8 mouse cellular contexts compared by ENCODE assay signal in the genomic region with DNA sequence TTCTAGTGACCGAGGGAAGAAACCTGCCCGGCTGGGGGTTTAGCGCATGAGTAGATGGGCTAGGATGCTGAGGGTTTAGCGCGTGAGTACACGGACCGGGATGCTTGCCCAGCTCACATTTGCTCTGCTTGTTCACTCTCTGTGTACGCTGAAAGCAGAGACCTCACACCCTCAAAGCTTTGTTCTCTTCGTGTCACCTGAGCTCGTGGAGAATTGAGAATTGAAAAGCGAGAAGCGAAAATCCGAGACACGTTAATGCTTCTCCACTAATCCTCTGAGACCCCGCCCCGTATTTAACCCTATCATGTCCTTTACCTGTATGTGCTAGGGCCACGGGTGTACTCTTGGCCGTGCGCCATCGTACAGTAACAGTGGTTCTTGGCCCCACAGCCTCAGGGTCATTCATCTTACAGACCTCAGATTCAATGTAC. TPM values are rescaled to one million over a fixed set of nuclear protein-coding genes. Genes with fewer than 3 reads are reported as not detected.
DNase-seq lines count a peak whose midpoint lies in the region; ATAC-seq and TF ChIP-seq lines count a peak whose summit lies in the region.

No protein-coding gene starts in this region.

- H3K36me3 ChIP-seq in intestine, embryonic 14.5 days (ENCODE audit: control insufficient read depth, insufficient read depth, low read length), result no peaks in the 10 kb centered on the region
- H3K36me3 ChIP-seq in intestine, postnatal 0 days (ENCODE audit: control insufficient read depth, insufficient read depth), result no peaks in the 10 kb centered on the region
- no peaks in the 10 kb centered on the region for H3K36me3 ChIP-seq in hindbrain, embryonic 10.5 days
- H3K36me3 ChIP-seq in midbrain, embryonic 16.5 days (ENCODE audit: control insufficient read depth, insufficient read depth, low read length), result no peaks in the 10 kb centered on the region

- H3K27me3 ChIP-seq in intestine, embryonic 14.5 days (replicated peaks; ENCODE audit: control insufficient read depth, insufficient read depth, low read length), result peaks cover 2% of the 10 kb centered on the region; the same call in 1 of the 2 replicates
- no peaks in the 10 kb centered on the region for H3K27me3 ChIP-seq in intestine, postnatal 0 days (replicated peaks; ENCODE audit: control insufficient read depth, insufficient read depth, low read length)
- peaks cover 21% of the 10 kb centered on the region for H3K27me3 ChIP-seq in hindbrain, embryonic 10.5 days (ENCODE audit: insufficient read depth, poor library complexity, severe bottlenecking)
- no peaks in the 10 kb centered on the region for H3K27me3 ChIP-seq in midbrain, embryonic 16.5 days (ENCODE audit: control insufficient read depth, insufficient read depth, low read depth, low read length)

- 0 out of 2 replicates have a peak, but pooled peaks cover 5% of the 10 kb centered on the region for H3K9me3 ChIP-seq in intestine, embryonic 14.5 days (ENCODE audit: control insufficient read depth, low read length)
- H3K9me3 ChIP-seq in intestine, postnatal 0 days (ENCODE audit: control insufficient read depth), result no peaks in the 10 kb centered on the region
- H3K9me3 ChIP-seq in hindbrain, embryonic 10.5 days, result no peaks in the 10 kb centered on the region
- H3K9me3 ChIP-seq in midbrain, embryonic 16.5 days (replicated peaks; ENCODE audit: control insufficient read depth, low read length, poor library complexity, severe bottlenecking), result no peaks in the 10 kb centered on the region

- no peak for TF ChIP-seq CTCF in intestine, postnatal 0 days (IDR thresholded peaks at IDR 0.05; ENCODE audit: low read depth)

- H3K4me3 ChIP-seq in intestine, embryonic 14.5 days (ENCODE audit: low read depth, low read length), result peak overlapping the region; percentile 6; the same call in 1 of the 2 replicates
- H3K4me3 ChIP-seq in intestine, postnatal 0 days (ENCODE audit: low read depth, low read length), result no peak overlapping the region
- peak overlapping the region; percentile 38 for H3K4me3 ChIP-seq in hindbrain, embryonic 10.5 days
- H3K4me3 ChIP-seq in midbrain, embryonic 16.5 days (ENCODE audit: low read depth, low read length), result peak overlapping the region; percentile 29

- intact Hi-C loops in left cerebral cortex, postnatal 25 days (cut with DNase I), result no loop called here

- no peak for DNase-seq in intestine, embryonic 14.5 days (ENCODE audit: low spot score)
- DNase-seq in embryo, embryonic 10 days (ENCODE audit: low spot score), result peak; percentile 46
- peak; percentile 23 for DNase-seq in hindbrain, embryonic 10.5 days (ENCODE audit: low spot score)
- DNase-seq in thymus, postnatal 4 days, result no peak
- no peak for DNase-seq in urinary bladder, adult 2 months (ENCODE audit: low spot score)
- no peak for DNase-seq in left cerebral cortex, postnatal 25 days (ENCODE audit: low spot score in 2 of 2)

- WGBS in intestine, embryonic 14.5 days, result 7% methylated on average over 20 of the region's 20 CpGs
- WGBS in intestine, postnatal 0 days, result 6% methylated on average over 20 of the region's 20 CpGs
- 5% methylated on average over 20 of the region's 20 CpGs for WGBS in hindbrain, embryonic 10.5 days
- WGBS in midbrain, embryonic 16.5 days, result 4% methylated on average over 20 of the region's 20 CpGs

- H3K4me1 ChIP-seq in intestine, embryonic 14.5 days (replicated peaks; ENCODE audit: control insufficient read depth, insufficient read depth, low read length), result peaks cover 6% of the 10 kb centered on the region; the same call in 1 of the 2 replicates
- H3K4me1 ChIP-seq in intestine, postnatal 0 days (replicated peaks; ENCODE audit: control insufficient read depth, insufficient read depth, low read length), result no peaks in the 10 kb centered on the region
- H3K4me1 ChIP-seq in hindbrain, embryonic 10.5 days (replicated peaks), result peaks cover 32% of the 10 kb centered on the region
- peaks cover 7% of the 10 kb centered on the region for H3K4me1 ChIP-seq in midbrain, embryonic 16.5 days (ENCODE audit: control insufficient read depth, insufficient read depth, low read length)

- peak overlapping the region; percentile 40 for H3K4me2 ChIP-seq in intestine, embryonic 14.5 days (ENCODE audit: low read length)
- H3K4me2 ChIP-seq in intestine, postnatal 0 days (replicated peaks; ENCODE audit: low read depth), result no peak overlapping the region
- H3K4me2 ChIP-seq in midbrain, embryonic 16.5 days (ENCODE audit: low read length), result peak overlapping the region; percentile 53

- H3K9ac ChIP-seq in intestine, embryonic 14.5 days (ENCODE audit: low read length), result no peak overlapping the region
- no peak overlapping the region for H3K9ac ChIP-seq in intestine, postnatal 0 days (ENCODE audit: low read depth, low read length)
- H3K9ac ChIP-seq in midbrain, embryonic 16.5 days (ENCODE audit: low read depth, low read length), result peak overlapping the region; percentile 56; the same call in 1 of the 2 replicates

- ATAC-seq in intestine, embryonic 14.5 days (replicated peaks; ENCODE audit: low FRiP score, low TSS enrichment, low read depth), result no peak
- no peak for ATAC-seq in intestine, postnatal 0 days
- ATAC-seq in midbrain, embryonic 16.5 days, result peak; percentile 51; the same call in 1 of the 2 replicates

- no peak overlapping the region for H3K27ac ChIP-seq in intestine, embryonic 14.5 days (ENCODE audit: low read depth)
- H3K27ac ChIP-seq in intestine, postnatal 0 days (ENCODE audit: low read depth, low read length), result no peak overlapping the region
- 0 out of 2 replicates have a peak overlapping the region, but pooled peaks have one; percentile 6 for H3K27ac ChIP-seq in hindbrain, embryonic 10.5 days
- H3K27ac ChIP-seq in midbrain, embryonic 16.5 days (ENCODE audit: low read length), result peak overlapping the region; percentile 59

RNA-seq across cellular contexts. Expression of gene Tmem150c, which starts 38.9 kb away (rescaled TPM):
- 1.1 and 1.4 TPM in 2 replicates for polyA plus RNA-seq in intestine, embryonic 14.5 days (2014; fragmentation: Nextera tagmentation; extraction: Ambion mirVana)
- polyA plus RNA-seq in intestine, postnatal 0 days (2015; fragmentation: Nextera tagmentation; extraction: Ambion mirVana), result 0.93 and 1.1 TPM in 2 replicates
- 3.2 and 3.8 TPM in 2 replicates for polyA plus RNA-seq in hindbrain, embryonic 10.5 days (2016; fragmentation: Nextera tagmentation; extraction: Ambion mirVana)
- polyA plus RNA-seq in midbrain, embryonic 16.5 days (2015; fragmentation: Nextera tagmentation; extraction: Ambion mirVana), result 51.9 and 60.2 TPM in 2 replicates
- 0.85 and 1.8 TPM in 2 replicates for polyA plus RNA-seq in urinary bladder, adult 2 months (2012; rRNA removed)
- 10 to 100 TPM; 42.4 to 44.5 TPM for total RNA-seq in left cerebral cortex, postnatal 25 days (2021)

Comparison
In these comparisons a context has a peak if more than half of its experiments do, and no peak if none do; other contexts are left out.
1. DNase-seq: peak in embryo, embryonic 10 days (single experiment) and hindbrain, embryonic 10.5 days (single experiment); none in intestine, embryonic 14.5 days (single experiment), thymus, postnatal 4 days (single experiment), urinary bladder, adult 2 months (single experiment) and left cerebral cortex, postnatal 25 days (0 of 2).
2. H3K27ac ChIP-seq: peak in hindbrain, embryonic 10.5 days (single experiment) and midbrain, embryonic 16.5 days (single experiment); none in intestine, embryonic 14.5 days (single experiment) and intestine, postnatal 0 days (single experiment).
3. RNA of gene Tmem150c, which starts 38.9 kb away (polyA plus RNA-seq): 51.9 to 60.2 TPM in midbrain, embryonic 16.5 days; 3.2 to 3.8 TPM in hindbrain, embryonic 10.5 days, 1.1 to 1.4 TPM in intestine, embryonic 14.5 days, 0.93 to 1.1 TPM in intestine, postnatal 0 days and 0.85 to 1.8 TPM in urinary bladder, adult 2 months; every median in the first group is over 10 times any median in the second.